Mouse (Mus musculus): Measurements from ENCODE around the gene Glb1.
"Not testable (repeated sequence)": the region's sequence is repeated elsewhere in the genome, so short reads cannot be mapped to it uniquely, and the experiment has no call there.

The Glb1 gene

DNA sequence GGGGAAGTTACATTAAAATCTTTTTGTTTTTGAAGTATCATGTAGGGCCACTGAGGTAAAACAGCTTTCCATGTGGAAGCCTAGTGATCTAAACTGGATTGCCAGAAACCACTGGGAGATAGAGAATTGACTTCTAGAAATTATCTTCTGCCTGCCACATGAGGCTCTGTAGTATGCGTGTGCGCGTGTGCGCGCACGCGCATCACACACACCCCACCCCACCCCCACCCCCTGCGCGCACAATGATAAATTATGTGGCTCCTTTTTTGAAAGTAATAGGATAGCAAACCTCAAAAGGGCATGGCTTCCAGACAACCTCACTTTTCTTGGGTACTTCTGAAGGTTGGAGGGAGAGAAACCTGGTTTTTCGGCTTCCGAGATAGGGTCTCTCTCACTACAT is 101.0 kb downstream of the Glb1 start:
- no peak for DNase-seq (ENCODE audit: low spot score)

DNA sequence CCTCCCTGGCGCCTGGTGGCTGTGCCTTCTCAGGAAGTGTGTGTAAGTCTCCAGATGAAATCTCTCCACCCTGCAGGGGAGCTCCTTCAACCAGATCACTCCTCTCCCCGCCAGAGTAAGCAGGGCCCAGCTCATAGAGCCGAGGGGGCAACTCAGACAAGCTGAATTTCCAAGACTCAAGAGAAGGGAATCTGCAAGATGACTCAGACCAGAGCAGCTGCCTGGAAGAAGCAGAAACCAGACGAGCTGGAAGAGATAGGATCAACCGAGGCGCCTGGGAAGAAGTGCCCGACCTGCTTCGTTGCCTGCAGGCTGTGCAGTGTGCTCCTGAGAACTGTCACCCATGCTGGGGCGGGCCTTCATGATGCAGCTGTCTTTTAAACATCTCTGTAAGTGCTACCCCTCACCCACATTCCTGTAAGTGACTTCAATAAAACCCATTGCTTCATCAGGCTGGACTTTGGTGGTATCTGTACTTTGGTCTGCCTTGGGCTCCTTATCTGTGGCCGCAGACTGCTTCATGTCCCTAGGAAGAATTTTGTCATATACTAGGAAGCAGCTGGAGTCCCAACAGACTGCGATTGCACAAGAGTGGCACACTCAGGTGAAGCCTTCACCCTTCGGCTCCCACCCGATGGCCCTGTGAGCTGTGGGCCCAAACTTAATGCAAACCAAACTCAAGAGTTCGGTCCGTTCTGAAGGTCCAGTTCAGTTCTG is 102.0 kb downstream of the Glb1 start:
- peak; percentile 20 for DNase-seq (ENCODE audit: low spot score)

DNA sequence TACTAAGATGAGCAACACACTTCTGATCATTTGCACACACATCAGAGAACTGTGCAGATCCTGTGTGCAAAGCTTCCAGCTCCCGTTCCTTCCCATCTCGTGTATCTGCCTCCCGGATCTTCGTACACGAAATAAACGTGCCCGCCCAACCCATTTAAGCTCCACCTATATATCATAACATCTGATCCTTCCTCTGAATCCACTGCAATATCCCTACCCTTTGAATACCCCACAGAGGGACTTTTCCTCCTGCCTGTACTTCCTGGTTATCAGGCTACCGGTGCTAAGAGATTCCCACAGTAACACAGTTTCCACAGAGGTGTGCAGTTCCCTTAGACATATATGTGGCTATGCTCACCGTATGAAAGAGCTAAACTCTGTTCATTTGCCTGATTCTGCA is 103.9 kb downstream of the Glb1 start, which contains the start of gene Ccr4:
Gene Ccr4 (minus strand): TSS at position 101 of the 400 bp plus-strand sequence.
- no peak for DNase-seq (ENCODE audit: low spot score)

DNA sequence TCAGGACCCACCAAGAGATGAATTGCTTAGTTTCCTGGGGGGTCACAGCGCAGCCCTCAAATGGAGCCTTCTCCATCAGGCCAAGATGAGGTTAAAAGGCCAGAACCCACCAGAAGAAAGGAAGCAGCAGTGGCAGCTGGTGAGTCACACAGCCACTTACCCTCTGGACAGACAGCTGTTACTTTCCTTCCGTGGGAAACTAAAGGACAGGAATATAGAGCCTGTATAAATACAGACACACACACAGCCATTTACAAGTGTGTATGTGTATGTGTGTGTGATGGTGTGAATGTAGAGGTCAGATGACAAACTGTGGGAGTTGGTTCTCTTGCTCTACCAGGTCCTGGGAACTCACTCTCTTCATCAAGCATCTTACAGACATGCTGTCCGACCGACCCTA is 105.7 kb downstream of the Glb1 start:
- no peak for DNase-seq (ENCODE audit: low spot score)

DNA sequence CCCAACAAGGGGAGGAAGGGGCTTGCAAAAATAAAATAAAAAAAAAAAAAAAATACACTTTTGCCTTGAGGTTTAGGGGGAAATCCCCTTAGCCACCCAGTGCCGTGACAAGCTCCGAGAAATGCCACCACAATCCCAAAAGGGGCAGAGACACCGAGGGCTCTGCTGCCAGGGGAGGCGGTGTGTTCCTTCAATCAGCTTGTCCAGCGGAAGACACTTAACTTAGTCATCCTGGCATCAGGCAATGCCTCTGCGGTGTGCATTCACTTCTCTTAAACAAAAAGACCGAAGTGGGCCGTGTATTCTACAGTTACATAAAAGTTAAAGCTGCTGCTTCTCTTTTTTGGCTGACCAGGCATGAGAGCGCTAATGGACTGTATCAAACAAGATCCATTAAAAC is 106.5 kb downstream of the Glb1 start:
- DNase-seq (ENCODE audit: low spot score): no peak

DNA sequence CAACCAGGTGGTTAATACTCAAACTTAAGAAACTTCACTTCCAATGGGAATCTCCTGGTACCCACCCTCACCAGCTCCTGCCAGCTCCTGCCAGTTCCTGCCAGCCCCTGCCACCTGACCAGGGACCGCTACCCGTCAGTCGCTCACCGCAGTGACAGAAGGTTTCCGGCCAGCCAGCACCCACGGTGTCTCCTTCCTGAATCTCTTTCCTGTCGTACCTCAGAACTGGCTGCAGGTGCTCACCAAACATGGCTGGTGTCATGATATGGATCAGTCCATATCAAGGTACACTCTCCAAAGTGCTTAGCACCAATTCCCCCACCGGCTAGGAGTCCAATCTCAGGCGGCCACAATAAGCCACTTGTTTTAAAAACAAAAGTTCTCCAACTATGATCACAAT is 108.9 kb downstream of the Glb1 start:
- DNase-seq (ENCODE audit: low spot score): no peak

DNA sequence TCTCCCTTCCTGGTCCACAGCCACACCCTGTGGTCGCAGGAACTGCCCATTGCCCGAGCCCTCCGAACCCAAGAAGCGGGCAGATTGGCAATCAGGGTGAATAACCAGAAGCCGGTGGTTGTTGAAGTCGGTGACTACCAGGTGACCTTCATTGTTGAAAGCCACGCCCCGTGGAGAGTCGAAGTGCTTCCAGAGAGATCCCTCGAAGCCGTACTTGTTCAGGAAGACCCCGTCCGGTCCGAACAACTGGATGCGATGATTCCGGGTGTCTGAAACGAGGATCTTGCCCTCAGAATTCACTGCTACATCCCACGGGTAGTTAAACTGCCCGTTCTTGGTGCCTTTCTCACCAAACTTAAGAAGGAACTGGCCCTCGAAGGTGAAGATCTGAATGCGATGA is 112.0 kb downstream of the Glb1 start:
- DNase-seq (ENCODE audit: low spot score): no peak

DNA sequence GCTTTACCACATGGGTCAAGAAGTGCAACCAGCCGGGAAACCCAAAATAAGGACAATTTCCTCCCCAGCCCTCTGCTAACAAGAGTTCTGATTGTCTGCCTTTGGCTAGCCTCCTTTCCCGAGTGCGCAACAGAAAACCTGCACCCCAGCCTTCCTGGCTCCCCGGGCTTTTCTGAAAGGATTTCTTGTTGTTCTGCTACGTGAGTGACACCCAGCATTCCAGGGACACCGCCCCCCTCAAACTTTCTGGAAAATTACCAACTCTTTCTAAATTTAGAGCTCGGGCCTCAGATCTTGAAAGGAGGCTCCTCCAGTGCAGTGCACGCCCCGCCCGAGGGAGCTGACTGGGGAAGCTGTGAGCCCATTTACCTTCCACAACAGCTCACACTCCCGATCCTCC is 114.5 kb downstream of the Glb1 start, which contains the start of gene C130032M10Rik:
Gene C130032M10Rik (plus strand): TSS at position 334 of the 400 bp plus-strand sequence.
- DNase-seq (ENCODE audit: low spot score): no peak

DNA sequence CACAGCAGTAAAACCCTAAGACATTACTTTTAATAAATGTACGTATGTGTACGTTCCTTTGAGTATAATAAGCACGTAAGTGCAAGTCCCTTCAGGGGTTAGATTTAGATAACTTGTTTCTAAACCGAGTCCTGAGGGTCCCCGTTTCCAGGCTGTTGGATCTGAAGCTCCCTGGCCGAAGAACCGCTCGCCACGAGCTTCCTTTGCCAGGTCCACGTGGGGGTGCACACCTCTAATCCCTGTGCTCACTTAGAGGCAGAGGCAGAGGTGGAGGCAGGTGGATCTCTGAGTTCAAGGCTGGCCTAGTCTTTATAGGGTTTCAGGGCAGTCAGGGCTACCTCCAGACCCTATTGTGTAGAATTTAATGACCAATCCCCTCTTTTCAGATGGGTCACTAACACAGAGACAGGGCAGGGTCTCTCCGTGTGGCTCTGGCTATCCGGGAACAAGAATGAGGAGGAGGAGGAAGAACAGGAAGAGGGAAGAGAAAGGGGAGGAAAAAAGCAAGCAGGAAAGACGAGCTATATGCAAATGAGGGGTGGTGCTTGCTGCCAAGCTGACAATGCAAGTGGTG is 117.1 kb downstream of the Glb1 start:
- DNase-seq (ENCODE audit: low spot score): no peak

DNA sequence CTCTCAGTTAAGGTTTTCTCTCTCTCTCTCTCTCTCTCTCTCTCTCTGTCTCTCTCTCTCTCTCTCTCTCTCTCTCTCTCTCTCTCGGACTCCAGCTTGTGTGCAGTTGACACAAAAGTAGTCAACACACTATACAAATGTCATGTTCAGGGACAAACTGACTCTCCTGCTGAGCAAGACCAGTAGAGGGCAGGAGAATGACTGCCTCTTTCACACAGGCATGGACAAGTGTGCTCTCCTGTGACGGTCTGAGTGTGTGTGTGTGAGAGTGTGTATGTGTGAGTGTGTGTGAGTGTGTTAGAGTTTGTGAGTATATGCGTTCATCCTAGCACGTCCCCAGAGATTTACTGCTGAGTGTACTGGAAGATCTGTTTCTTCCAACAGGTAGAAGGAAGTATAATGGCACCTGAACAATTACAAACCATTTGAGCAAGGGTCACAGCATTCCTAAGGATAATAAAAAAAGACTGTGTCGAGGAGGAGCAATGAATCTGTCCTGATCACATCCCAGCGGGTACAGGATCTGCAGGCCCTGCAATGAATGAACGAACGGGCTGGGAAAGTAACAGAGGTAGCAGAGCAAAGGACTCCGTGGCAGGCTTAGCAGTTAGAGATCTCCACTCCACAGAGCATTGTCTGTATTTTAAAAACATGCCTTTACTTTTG is 118.1 kb downstream of the Glb1 start:
- no peak for DNase-seq (ENCODE audit: low spot score)

DNA sequence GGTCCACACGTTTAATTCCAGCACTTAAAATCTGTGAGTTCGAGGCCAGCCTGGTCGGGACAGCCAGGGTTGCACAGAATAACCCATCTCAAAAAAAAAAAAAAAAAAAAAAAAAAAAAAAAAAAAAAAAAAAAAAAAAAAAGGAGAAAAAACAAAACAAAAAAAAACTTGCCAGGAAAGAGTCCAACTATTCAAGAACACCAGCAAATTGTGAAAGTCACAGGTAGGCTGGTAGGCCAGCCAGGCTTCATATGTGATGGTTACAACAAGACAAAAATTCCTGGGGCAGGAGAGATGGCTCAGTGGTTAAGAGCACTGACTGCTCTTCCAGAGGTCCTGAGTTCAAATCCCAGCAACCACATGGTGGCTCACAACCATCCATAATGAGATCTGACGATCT is 119.7 kb downstream of the Glb1 start:
- not testable (repeated sequence) for DNase-seq (ENCODE audit: low spot score)

DNA sequence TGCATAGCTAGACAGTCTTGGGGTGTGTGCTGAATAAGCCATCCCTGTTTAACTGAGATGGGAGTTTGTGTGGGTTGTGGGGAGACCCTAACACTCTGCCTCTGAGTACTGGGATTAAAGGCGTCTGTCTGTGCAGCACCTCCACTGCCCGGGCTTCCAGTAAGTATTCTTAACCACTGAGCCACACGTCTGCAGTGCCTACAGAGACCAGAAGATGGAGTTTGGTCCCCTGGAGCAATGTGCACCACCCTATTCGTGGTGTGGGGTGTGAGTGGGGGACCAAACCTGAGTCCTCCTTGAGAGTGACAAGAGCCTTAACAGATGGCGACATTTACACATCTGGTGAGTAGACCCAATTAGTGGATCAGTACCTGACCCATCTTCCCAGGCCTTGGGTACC is 121.2 kb downstream of the Glb1 start:
- DNase-seq (ENCODE audit: low spot score): no peak

DNA sequence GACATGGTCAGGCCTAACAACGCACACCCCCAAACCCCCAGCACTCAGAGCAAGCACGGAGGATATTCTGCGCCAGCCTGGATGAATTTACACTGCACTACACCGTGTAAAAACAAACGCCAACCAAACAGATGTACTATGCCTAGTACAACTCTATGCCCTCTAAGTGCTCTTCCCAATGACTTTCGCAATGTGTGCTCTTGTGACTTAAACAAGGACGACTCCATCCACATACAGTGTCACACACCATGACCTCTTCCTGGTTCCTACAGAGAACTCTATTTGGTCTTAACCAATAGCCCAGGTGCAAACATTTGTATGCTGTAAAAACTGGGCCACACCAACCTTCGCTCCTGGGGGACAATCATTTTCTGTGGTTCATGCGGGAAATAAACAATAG is 121.6 kb downstream of the Glb1 start:
- DNase-seq (ENCODE audit: low spot score): no peak

Data from urinary bladder, postnatal 25 days (tissue).